Mouse (Mus musculus) adipocyte (in vitro differentiated cells): ENCODE results near the gene Lrrc75a.

ENCODE experiments used
- DNase-seq: peaks from one replicate; pipeline ENCODE4 v3.0.0-alpha.2; 2016; ENCODE audit warnings: low spot score

The Lrrc75a gene

GRCm38 (mm10) chr11:62591904-62592575 is 56.3 kb downstream of the Lrrc75a start:
- no peak for DNase-seq

GRCm38 (mm10) chr11:62591026-62591425 is 57.3 kb downstream of the Lrrc75a start:
- no peak for DNase-seq

GRCm38 (mm10) chr11:62589391-62589790 is 58.9 kb downstream of the Lrrc75a start:
- DNase-seq: no peak

GRCm38 (mm10) chr11:62587034-62587433 is 61.3 kb downstream of the Lrrc75a start:
- DNase-seq: no peak

GRCm38 (mm10) chr11:62584671-62585206 is 63.6 kb downstream of the Lrrc75a start:
- DNase-seq: no peak

GRCm38 (mm10) chr11:62583031-62583430 is 65.3 kb downstream of the Lrrc75a start:
- no peak for DNase-seq

GRCm38 (mm10) chr11:62576530-62577152 is 71.7 kb downstream of the Lrrc75a start:
- no peak for DNase-seq

GRCm38 (mm10) chr11:62575659-62576438 is 72.5 kb downstream of the Lrrc75a start:
- DNase-seq: no peak

GRCm38 (mm10) chr11:62575297-62575658 is 73.0 kb downstream of the Lrrc75a start:
- DNase-seq: peak; percentile 81

- DNase-seq: no peak
Observed at GRCm38 (mm10) chr11:62574703-62575085, 73.6 kb downstream of the Lrrc75a start.

GRCm38 (mm10) chr11:62573959-62574702 is 74.2 kb downstream of the Lrrc75a start, which contains the start of gene Trpv2:
Gene Trpv2 (plus strand): TSS chr11:62574486.
- DNase-seq: no peak

GRCm38 (mm10) chr11:62568300-62568699 is 80.0 kb downstream of the Lrrc75a start:
- DNase-seq: peak; percentile 79

GRCm38 (mm10) chr11:62566211-62566610 is 82.1 kb downstream of the Lrrc75a start:
- no peak for DNase-seq

GRCm38 (mm10) chr11:62565747-62566146 is 82.6 kb downstream of the Lrrc75a start:
- no peak for DNase-seq

- DNase-seq: no peak
Observed at GRCm38 (mm10) chr11:62563590-62563989, 84.7 kb downstream of the Lrrc75a start.

GRCm38 (mm10) chr11:62560463-62561016 is 87.8 kb downstream of the Lrrc75a start:
- peak; percentile 39 for DNase-seq

GRCm38 (mm10) chr11:62558961-62559646 is 89.2 kb downstream of the Lrrc75a start:
- peak; percentile 87 for DNase-seq

- peak; percentile 47 for DNase-seq
Observed at GRCm38 (mm10) chr11:62558152-62558551, 90.2 kb downstream of the Lrrc75a start.

- DNase-seq: no peak
Observed at GRCm38 (mm10) chr11:62557205-62557604, 91.1 kb downstream of the Lrrc75a start.

GRCm38 (mm10) chr11:62555896-62556412 is 92.4 kb downstream of the Lrrc75a start:
- DNase-seq: peak; percentile 64
